Mouse (Mus musculus) testis, postnatal 10 days (tissue): Measurements from ENCODE around the gene Eif3m.
"Not testable (repeated sequence)": the region's sequence is repeated elsewhere in the genome, so short reads cannot be mapped to it uniquely, and the experiment has no call there.

Experiments
- DNase-seq: peaks from one replicate; pipeline ENCODE4 v3.0.0; 2021; ENCODE audit warnings: low spot score

Eif3m gene

DNA sequence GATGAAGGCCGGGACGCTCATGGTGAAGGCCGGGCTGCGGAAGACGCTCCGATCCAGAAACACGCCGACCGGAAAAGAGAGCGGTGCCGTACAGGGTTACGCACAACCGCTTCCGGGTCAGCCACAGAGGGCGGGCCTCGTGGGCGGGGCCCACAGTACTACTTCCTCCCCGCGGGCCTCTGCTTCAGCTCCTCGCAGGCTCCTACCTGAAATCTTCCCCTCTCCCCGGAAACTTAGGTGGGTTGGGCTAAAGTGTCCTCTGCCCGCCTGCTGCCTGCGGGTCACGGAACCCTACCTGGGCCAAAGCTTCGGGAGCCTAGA lies at the start of gene Eif3m:
Gene Eif3m, minus strand, starts transcription at position 114 of the 321 bp plus-strand sequence.
- DNase-seq, result peak; percentile 95

GRCm38 (mm10) chr2:105062741-105063372 lies 46.0 kb upstream of the Eif3m start:
- DNase-seq, result no peak

DNA sequence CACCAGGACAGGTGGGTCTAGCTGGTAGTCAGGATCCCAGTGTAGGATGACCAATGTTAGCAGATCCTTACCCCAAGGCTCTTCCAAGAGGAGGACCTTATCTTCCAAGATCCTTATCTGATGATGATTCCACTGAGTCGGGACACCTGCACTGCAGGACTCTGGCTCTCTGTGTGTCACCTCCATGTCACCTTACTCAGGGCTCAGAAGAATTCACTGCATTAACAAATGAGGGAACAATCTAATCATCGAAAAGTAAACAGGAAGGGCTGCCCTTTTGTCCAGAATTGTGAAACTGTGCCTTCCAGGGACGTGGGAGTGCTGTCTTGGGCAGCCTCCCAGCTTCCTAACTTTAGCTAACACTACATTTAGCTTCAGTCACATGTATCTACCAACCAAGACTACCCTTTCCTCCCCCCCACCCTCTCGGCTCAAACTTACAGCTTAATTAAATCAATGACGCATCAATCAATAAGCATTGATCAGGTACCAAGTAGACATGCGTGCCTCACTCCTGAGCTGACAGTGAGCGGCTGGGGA lies 41.8 kb upstream of the Eif3m start:
- no peak for DNase-seq

DNA sequence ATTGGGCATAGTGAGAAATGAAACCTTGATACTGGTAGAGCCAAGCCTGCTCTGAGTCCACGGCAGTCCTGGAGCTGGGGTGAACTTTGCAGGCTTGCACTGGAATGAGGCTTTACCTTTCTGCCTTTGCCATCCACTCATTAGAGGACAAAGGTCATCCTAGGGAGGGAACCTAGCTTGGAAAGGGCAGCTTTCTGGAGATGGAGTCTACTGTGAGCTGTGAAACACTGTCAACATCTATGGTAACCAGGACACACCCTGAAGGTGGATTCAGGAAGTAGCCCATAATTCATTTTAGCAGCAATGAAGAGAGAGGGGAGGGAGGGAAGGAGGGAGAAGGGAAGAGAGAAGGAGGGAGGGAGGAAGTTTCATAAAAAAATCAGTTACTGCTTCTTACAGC lies 38.6 kb upstream of the Eif3m start:
- DNase-seq, result no peak

DNA sequence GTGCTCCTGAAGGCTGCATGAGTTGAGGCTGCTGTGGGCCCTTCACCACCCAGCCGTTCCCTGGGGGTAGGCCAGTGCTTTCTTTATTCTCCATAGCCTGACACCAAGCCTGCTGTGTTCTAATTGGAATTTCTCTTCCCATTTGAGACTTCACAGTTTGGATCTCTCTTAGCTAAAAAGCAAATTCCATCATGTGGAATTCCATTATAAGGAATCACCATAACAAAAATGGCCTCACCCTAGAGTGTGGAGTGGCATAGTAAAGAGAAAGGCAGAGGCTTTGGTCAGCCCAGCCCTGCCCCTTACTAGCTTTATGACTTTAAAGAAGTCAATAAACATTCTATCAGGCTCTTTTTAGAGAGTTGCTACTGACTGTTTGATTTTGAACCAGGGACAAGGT lies 31.4 kb upstream of the Eif3m start:
- DNase-seq, result no peak

- no peak for DNase-seq
Measured at GRCm38 (mm10) chr2:105043152-105043551, 26.3 kb upstream of the Eif3m start.

GRCm38 (mm10) chr2:105040859-105041258 lies 24.0 kb upstream of the Eif3m start:
- DNase-seq, result no peak

DNA sequence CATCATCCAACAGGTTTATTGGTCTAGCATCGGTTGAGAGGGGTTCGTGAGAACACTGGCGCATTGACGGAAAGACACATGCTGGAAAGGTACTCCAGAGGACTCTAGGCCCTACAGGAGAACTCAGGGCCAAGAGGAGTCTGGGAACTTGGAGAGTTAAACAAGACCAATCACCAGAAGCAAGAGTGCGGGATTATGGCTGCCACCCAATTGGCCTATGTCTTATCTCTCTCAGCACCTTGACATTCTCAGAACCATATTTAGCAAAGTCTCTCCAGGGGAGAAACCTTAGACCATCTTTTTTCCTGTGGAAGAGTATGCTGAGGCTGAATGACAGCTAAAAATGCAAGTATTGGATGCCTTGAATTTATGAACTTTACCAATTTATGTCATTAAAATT lies 22.0 kb upstream of the Eif3m start:
- no peak for DNase-seq

GRCm38 (mm10) chr2:105037956-105038569 lies 21.2 kb upstream of the Eif3m start:
- no peak for DNase-seq

- DNase-seq, result no peak
Measured at GRCm38 (mm10) chr2:105036401-105037070, 19.7 kb upstream of the Eif3m start.

- no peak for DNase-seq
Measured at GRCm38 (mm10) chr2:105035985-105036384, 19.1 kb upstream of the Eif3m start.

- no peak for DNase-seq
Measured at GRCm38 (mm10) chr2:105034084-105034483, 17.2 kb upstream of the Eif3m start.

DNA sequence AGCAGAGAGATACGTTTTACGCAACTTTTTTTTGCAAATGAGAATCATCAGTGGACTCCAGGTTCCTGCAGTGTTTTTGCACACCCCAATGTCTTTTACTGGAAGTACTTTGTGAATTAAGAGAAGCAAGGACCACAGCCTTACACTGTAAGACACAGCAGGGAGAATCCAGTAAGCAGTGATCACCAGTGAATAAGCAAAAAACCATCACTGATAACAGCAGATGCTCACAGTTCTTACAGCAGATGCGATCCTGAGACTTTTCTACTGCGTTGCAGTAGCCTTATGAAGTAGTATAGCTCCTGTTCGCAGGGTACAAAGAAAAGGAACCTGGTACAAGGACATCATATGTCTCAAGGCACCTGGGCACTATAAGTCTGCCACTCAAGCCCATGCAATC lies 13.6 kb upstream of the Eif3m start:
- no peak for DNase-seq

- DNase-seq, result no peak
Measured at GRCm38 (mm10) chr2:105028806-105029205, 11.9 kb upstream of the Eif3m start.

- DNase-seq, result no peak
Measured at GRCm38 (mm10) chr2:105026950-105027695, 10.2 kb upstream of the Eif3m start.

DNA sequence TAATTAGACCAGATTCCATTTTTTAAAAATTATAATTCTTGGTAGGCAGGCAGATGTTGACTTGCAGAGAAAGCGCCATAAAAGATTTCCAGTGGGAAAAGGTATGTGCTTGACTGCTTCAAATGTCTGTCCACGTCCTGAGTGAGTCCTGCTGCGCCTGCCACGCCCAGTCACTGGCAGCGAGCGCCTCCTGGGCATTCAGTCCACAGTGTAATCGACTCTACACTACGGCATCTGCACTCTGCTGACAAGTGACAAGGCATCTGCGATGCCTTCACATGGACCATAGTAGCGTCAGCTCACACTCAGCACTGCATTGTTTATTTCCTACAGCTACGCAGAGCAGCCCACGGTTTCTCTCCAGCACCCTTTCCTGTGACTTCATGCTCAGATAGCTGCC lies 8.7 kb upstream of the Eif3m start:
- DNase-seq, result not testable (repeated sequence)

- no peak for DNase-seq
Measured at GRCm38 (mm10) chr2:105023815-105024214, 6.9 kb upstream of the Eif3m start.

- DNase-seq, result no peak
Measured at GRCm38 (mm10) chr2:105023031-105023615, 6.2 kb upstream of the Eif3m start.

- no peak for DNase-seq
Measured at GRCm38 (mm10) chr2:105021836-105022235, 5.0 kb upstream of the Eif3m start.

DNA sequence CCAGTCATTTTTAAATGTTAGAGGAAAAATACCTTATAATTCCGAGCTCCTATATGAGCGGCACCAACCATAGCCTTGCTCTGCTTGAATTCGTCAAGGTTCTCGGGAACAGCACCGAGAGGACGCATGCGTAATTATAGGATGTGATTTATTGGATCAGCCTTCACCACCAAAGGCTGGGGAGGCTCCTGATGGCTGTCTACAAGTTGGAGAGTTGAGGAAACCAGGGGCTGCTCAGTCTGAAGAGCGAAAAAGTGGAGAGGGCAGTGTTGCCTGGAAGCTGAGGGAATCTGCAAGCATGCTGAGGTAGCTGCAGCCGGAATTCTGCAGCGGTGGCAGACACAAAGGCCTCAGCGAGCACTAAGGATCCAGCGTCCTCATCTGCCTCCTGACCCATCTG lies 4.4 kb upstream of the Eif3m start:
- no peak for DNase-seq

DNA sequence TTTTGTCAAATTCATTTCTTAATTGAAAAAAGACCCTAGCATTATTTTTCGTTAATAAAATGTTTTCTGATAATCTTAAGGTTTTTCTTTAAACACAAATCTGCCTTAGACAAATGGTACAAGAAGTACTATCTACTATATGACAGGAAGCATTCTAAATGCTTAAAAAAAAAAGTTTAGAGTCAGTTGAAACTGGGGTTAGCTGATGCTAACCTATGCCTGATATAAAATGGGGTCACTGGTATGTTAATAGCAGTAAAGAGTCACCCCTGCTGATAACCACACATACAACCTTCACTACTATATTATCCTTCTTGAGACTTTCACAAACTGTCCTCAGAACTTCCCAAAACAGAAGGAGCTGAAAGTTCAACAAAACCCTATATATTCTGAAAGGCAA lies 2.6 kb upstream of the Eif3m start:
- DNase-seq, result no peak

DNA sequence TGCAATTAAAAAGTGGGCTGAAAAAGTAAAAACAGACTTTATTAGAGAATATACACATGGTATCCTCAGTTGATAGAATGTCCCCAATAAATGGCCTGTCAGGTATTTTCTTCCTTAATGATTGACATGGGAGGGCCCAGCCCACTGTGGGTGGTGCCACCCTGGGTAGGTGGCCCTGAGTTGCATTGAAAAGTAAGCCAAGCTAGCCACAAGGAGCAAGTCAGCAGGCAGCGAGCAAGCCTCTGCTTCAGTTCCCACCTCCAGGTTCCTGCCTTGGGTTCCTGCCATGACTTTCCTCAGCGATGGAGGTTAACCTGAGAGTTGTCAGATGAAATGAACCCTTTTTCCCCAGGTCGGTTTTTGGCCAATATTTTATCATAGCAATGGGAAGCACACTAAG lies 922 bp upstream of the Eif3m start:
- DNase-seq, result no peak
